Mouse (Mus musculus) liver, embryonic 14.5 days (tissue): Measurements from ENCODE around the gene Zfp69. TPM values are rescaled to one million over a fixed set of nuclear protein-coding genes. Genes with fewer than 3 reads are reported as not detected.

ENCODE experiments used
- ATAC-seq: fragments of 200-750 bp; cut with Nextera tagmentation; 2 replicates; pipeline ENCODE4 v1.8.0; 2017; ENCODE audit warnings: moderate number of reproducible peaks, mild to moderate bottlenecking, moderate library complexity; ENCODE audit not compliant: insufficient read depth
- DNase-seq, 3 experiments: peaks; one replicate each; pipeline ENCODE4 v3.0.0-alpha.2; 2012 to 2013; ENCODE audit warnings: low read depth in 3 of 3, low spot score in 3 of 3
- H3K27ac ChIP-seq: fragments of 300-500 bp; sonication (generic); 2 replicates; pipeline ENCODE4 v1.5.1; 2014; ENCODE audit warnings: moderate library complexity, mild to moderate bottlenecking, control low read depth, inconsistent platforms
- H3K27me3 ChIP-seq: fragments of 300-500 bp; sonication (generic); 2 replicates; pipeline ENCODE4 v1.6.1; 2014; ENCODE audit warnings: mild to moderate bottlenecking, low read length, moderate library complexity; ENCODE audit not compliant: control insufficient read depth, insufficient read depth
- H3K36me3 ChIP-seq: fragments of 300-500 bp; sonication (generic); replicated peaks from 2 replicates; pipeline ENCODE4 v1.6.1; 2014; ENCODE audit warnings: low read depth; ENCODE audit not compliant: control insufficient read depth, insufficient read depth
- H3K4me1 ChIP-seq, 2 experiments: fragments of 200-500 bp in 1 of 2; fragments of 300-500 bp in 1 of 2; sonication (generic) in 1 of 2; replicated peaks; 2 replicates each; pipeline ENCODE4 v1.6.1; 2012 to 2014; ENCODE audit warnings: antibody characterized with exemption in 1 of 2, inconsistent platforms in 1 of 2, low read length in 1 of 2; ENCODE audit not compliant: control insufficient read depth in 2 of 2, insufficient read depth in 2 of 2
- H3K4me2 ChIP-seq: fragments of 300-500 bp; sonication (generic); 2 replicates; pipeline ENCODE4 v1.6.1; 2014; ENCODE audit warnings: low read depth, mild to moderate bottlenecking, control low read depth, moderate library complexity
- H3K4me3 ChIP-seq, 2 experiments: fragments of 200-500 bp in 1 of 2; fragments of 300-500 bp in 1 of 2; sonication (generic) in 1 of 2; 2 replicates each; pipeline ENCODE4 v1.5.1; 2012 to 2014; ENCODE audit warnings: low read depth in 2 of 2, low read length in 2 of 2, mild to moderate bottlenecking in 2 of 2, control low read depth in 1 of 2, inconsistent platforms in 1 of 2, moderate library complexity in 1 of 2; ENCODE audit not compliant: insufficient read depth in 1 of 2
- H3K9ac ChIP-seq: fragments of 300-500 bp; sonication (generic); replicated peaks from 2 replicates; pipeline ENCODE4 v1.6.1; 2014; ENCODE audit warnings: mild to moderate bottlenecking, control low read depth, moderate library complexity
- H3K9me3 ChIP-seq: fragments of 300-500 bp; sonication (generic); 2 replicates; pipeline ENCODE4 v1.6.1; 2016; ENCODE audit warnings: low read length, mixed read lengths; ENCODE audit not compliant: control insufficient read depth
- CTCF ChIP-seq: IDR thresholded peaks from 2 replicates; pipeline ENCODE4 v1.5.1; 2016; ENCODE audit warnings: antibody characterized with exemption, low read depth, control low read depth
- EP300 ChIP-seq: IDR thresholded peaks from 2 replicates; pipeline ENCODE4 v1.6.1; 2016; ENCODE audit warnings: antibody characterized with exemption, low read depth
- WGBS: fragments of 180-500 bp; shearing (Covaris S2); extraction: QIAGEN DNeasy Blood & Tissue Kit; methylation state at CpG from one replicate; pipeline ENCODE4 v1.1.7; 2014; ENCODE audit not compliant: insufficient replicate concordance; 5-methylcytosine and 5-hydroxymethylcytosine counted together
- polyA plus RNA-seq, 2 experiments: library from polyadenylated mRNA; depleted of rRNA in 1 of 2; stranded (reverse) in 1 of 2; unstranded in 1 of 2; fragments of >200 nt; fragmentation: Nextera tagmentation in 1 of 2; extraction: Ambion mirVana in 1 of 2; gene quantifications; 2 replicates each; pipeline versions ENCODE4 v1.2.1 to v1.2.3; 2012 to 2014

Zfp69 gene
- polyA plus RNA-seq, 2 experiments, result 1.0 to 1.2 TPM

GRCm38 (mm10) chr4:120888884-120889283, 62.6 kb downstream of the Zfp69 start:
- H3K9me3 ChIP-seq, result no peaks in the 10 kb centered on the region
- H3K27ac ChIP-seq, result no peak overlapping the region
- no peak overlapping the region for H3K9ac ChIP-seq
- TF ChIP-seq EP300 (no peak), CTCF (no peak)
- no peak overlapping the region for H3K4me3 ChIP-seq
- H3K4me1 ChIP-seq, result peaks cover 0 to 6% of the 10 kb centered on the region in 2 experiments; a peak in 1 of 4 replicates
- 57% methylated on average over 8 of the region's 8 CpGs for WGBS
- H3K4me2 ChIP-seq, result no peak overlapping the region
- no peaks in the 10 kb centered on the region for H3K27me3 ChIP-seq
- DNase-seq, result no peak
- ATAC-seq, result no peak
- no peaks in the 10 kb centered on the region for H3K36me3 ChIP-seq

- peak; percentile 61 for TF ChIP-seq CTCF
- TF ChIP-seq EP300, result no peak
- no peak overlapping the region for H3K4me2 ChIP-seq
- H3K9me3 ChIP-seq, result no peaks in the 10 kb centered on the region
- peak in 2 of 3 experiments; percentile 7 to 13 for DNase-seq
- H3K27me3 ChIP-seq, result no peaks in the 10 kb centered on the region
- whole genome bisulfite sequencing, result 26% methylated on average over 8 of the region's 8 CpGs
- no peaks in the 10 kb centered on the region for H3K36me3 ChIP-seq
- H3K27ac ChIP-seq, result no peak overlapping the region
- no peak overlapping the region for H3K9ac ChIP-seq
- no peak overlapping the region for H3K4me3 ChIP-seq
- H3K4me1 ChIP-seq, result peaks cover 0 to 6% of the 10 kb centered on the region in 2 experiments; a peak in 1 of 4 replicates
- no peak for ATAC-seq
Measured at GRCm38 (mm10) chr4:120887381-120888112, 64.0 kb downstream of the Zfp69 start.

- WGBS, result 63% methylated on average over 5 of the region's 5 CpGs
- TF ChIP-seq EP300 (no peak), CTCF (no peak)
- Histone ChIP-seq H3K4me1 (peaks cover 0 to 6% of the 10 kb centered on the region in 2 experiments; a peak in 1 of 4 replicates), H3K36me3 (no peaks in the 10 kb centered on the region), H3K9me3 (no peaks in the 10 kb centered on the region), H3K27ac (no peak overlapping the region), H3K27me3 (no peaks in the 10 kb centered on the region), H3K4me3 (no peak overlapping the region), H3K9ac (no peak overlapping the region), H3K4me2 (no peak overlapping the region)
- ATAC-seq, result no peak
- no peak for DNase-seq
Measured at GRCm38 (mm10) chr4:120886811-120887210, 64.7 kb downstream of the Zfp69 start.

- no peak overlapping the region for H3K27ac ChIP-seq
- ATAC-seq, result no peak
- H3K27me3 ChIP-seq, result no peaks in the 10 kb centered on the region
- H3K9me3 ChIP-seq, result no peaks in the 10 kb centered on the region
- H3K36me3 ChIP-seq, result no peaks in the 10 kb centered on the region
- DNase-seq, result no peak
- WGBS, result 34% methylated on average over 4 of the region's 4 CpGs
- H3K4me3 ChIP-seq, result no peak overlapping the region
- TF ChIP-seq EP300 (no peak), CTCF (no peak)
- H3K4me2 ChIP-seq, result no peak overlapping the region
- no peak overlapping the region for H3K9ac ChIP-seq
- peaks cover 0 to 6% of the 10 kb centered on the region in 2 experiments; a peak in 1 of 4 replicates for H3K4me1 ChIP-seq
Measured at GRCm38 (mm10) chr4:120886131-120886530, 65.4 kb downstream of the Zfp69 start.

- ATAC-seq, result no peak
- 35% methylated on average over 13 of the region's 13 CpGs for WGBS
Measured at GRCm38 (mm10) chr4:120885208-120886120, 66.0 kb downstream of the Zfp69 start.

More at GRCm38 (mm10) chr4:120885208-120886120, 66.0 kb downstream of the Zfp69 start:
- peaks cover 0 to 6% of the 10 kb centered on the region in 2 experiments; a peak in 1 of 4 replicates for H3K4me1 ChIP-seq
- H3K36me3 ChIP-seq, result no peaks in the 10 kb centered on the region
- H3K9me3 ChIP-seq, result no peaks in the 10 kb centered on the region
- no peak overlapping the region for H3K4me3 ChIP-seq
- no peak for TF ChIP-seq CTCF
- H3K27me3 ChIP-seq, result no peaks in the 10 kb centered on the region
- no peak overlapping the region for H3K27ac ChIP-seq
- DNase-seq, result no peak
- H3K9ac ChIP-seq, result no peak overlapping the region
- H3K4me2 ChIP-seq, result no peak overlapping the region
